In the genomic region with DNA sequence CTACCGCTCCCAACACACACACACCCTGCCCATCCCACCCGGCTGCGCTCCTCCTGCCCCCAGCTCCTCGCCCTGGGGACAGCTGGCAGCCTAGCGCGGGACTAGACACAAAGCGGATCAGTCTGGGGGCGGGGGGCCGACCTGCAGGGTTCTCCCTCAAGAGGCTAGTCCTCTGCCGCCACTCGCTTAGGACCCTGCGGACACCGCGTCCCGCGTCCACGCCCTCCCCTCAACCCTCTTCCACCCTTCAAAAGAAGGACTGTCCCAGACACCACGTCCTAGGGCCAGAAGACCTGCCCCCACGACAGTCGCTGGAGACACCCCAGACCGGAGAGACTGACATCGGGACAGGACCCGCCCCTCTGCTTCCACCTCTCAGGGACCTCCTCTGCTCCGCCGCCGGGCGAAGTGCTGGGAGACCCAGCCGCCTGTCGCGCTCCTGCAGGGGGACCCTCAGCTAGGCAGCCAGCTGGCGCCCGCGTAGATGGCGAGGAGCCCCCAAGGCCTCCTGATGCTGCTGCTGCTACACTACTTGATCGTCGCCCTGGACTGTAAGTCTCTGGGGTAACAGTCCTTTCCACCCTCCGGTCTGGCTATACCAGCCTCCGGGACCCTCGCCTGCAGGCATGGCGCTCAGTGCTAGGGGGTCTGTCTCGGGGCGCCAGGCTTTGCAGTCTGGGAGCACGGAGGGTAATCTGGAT, we compare ENCODE assay signal across 8 mouse cellular contexts. TPM values are rescaled to one million over a fixed set of nuclear protein-coding genes. Genes with fewer than 3 reads are reported as not detected.
DNase-seq lines count a peak whose midpoint lies in the region; ATAC-seq and TF ChIP-seq lines count a peak whose summit lies in the region.

A gene (plus strand): TSS at position 121 of the 701 bp plus-strand sequence.

- H3K4me1 ChIP-seq in forebrain, embryonic 15.5 days = peaks cover 23% of the 10 kb centered on the region
- peaks cover 10% of the 10 kb centered on the region; the same call in 1 of the 2 replicates for H3K4me1 ChIP-seq in heart, postnatal 0 days (ENCODE audit: control insufficient read depth, insufficient read depth)
- no peaks in the 10 kb centered on the region for H3K4me1 ChIP-seq in liver, embryonic 14.5 days (replicated peaks; ENCODE audit: control insufficient read depth in 2 of 2, insufficient read depth in 2 of 2, low read length in 1 of 2)
- peaks cover 2% of the 10 kb centered on the region; the same call in 1 of the 2 replicates for H3K4me1 ChIP-seq in testis, adult 2 months (ENCODE audit: control insufficient read depth, insufficient read depth, low read length)

- H3K9me3 ChIP-seq in forebrain, embryonic 15.5 days = no peaks in the 10 kb centered on the region
- H3K9me3 ChIP-seq in heart, postnatal 0 days (replicated peaks; ENCODE audit: control insufficient read depth, low read length) = peaks cover 2% of the 10 kb centered on the region; the same call in 1 of the 2 replicates
- H3K9me3 ChIP-seq in liver, embryonic 14.5 days (ENCODE audit: control insufficient read depth, low read length) = no peaks in the 10 kb centered on the region

- H3K4me3 ChIP-seq in forebrain, embryonic 15.5 days = peak within 1 kb of the TSS; percentile 71
- peak within 1 kb of the TSS; percentile 77 for H3K4me3 ChIP-seq in heart, postnatal 0 days (ENCODE audit: low read depth, low read length)
- H3K4me3 ChIP-seq in liver, embryonic 14.5 days (ENCODE audit: insufficient read depth in 1 of 2, low read depth in 2 of 2, low read length in 2 of 2) = peak within 1 kb of the TSS; percentile 37 to 50
- peak within 1 kb of the TSS; percentile 65 for H3K4me3 ChIP-seq in testis, adult 2 months (ENCODE audit: control insufficient read depth, low read depth, low read length)

- peak within 1 kb of the TSS; percentile 99 for H3K4me2 ChIP-seq in forebrain, embryonic 15.5 days (replicated peaks)
- H3K4me2 ChIP-seq in heart, postnatal 0 days (ENCODE audit: low read depth, low read length) = peak within 1 kb of the TSS; percentile 100
- H3K4me2 ChIP-seq in liver, embryonic 14.5 days (ENCODE audit: low read depth) = peak within 1 kb of the TSS; percentile 68

- under 1% methylated on average over 43 of the region's 43 CpGs for WGBS in forebrain, embryonic 15.5 days
- under 1% methylated on average over 40 of the region's 43 CpGs for WGBS in heart, postnatal 0 days
- under 1% methylated on average over 42 of the region's 43 CpGs for WGBS in liver, embryonic 14.5 days (ENCODE audit: insufficient replicate concordance)

- TF ChIP-seq POLR2A in testis, adult 2 months (IDR thresholded peaks at IDR 0.05; ENCODE audit: control insufficient read depth, low read depth, low read length) = no peak

- no peak for TF ChIP-seq EP300 in heart, postnatal 0 days (IDR thresholded peaks at IDR 0.05; ENCODE audit: low read depth)
- TF ChIP-seq EP300 in liver, embryonic 14.5 days (IDR thresholded peaks at IDR 0.05; ENCODE audit: low read depth) = no peak

- peak; percentile 53 for DNase-seq in heart, postnatal 0 days (ENCODE audit: low spot score)
- peak; percentile 57 to 80 for DNase-seq in kidney, postnatal 25 days
- DNase-seq in liver, embryonic 14.5 days (ENCODE audit: low read depth in 3 of 3, low spot score in 3 of 3) = no peak
- peak; percentile 85 for DNase-seq in neural tube, embryonic 10.5 days (ENCODE audit: extremely low spot score, low spot score)

- peak; percentile 58 for ATAC-seq in CD4-positive, CD25-positive, alpha-beta regulatory T cell, adult 4 months
- ATAC-seq in cerebellum, adult (ENCODE audit: insufficient number of reproducible peaks, low FRiP score, low TSS enrichment) = peak; percentile 69; the same call in 1 of the 2 replicates
- ATAC-seq in forebrain, embryonic 15.5 days (replicated peaks) = peak; percentile 93
- ATAC-seq in heart, postnatal 0 days (ENCODE audit: insufficient read depth, low read depth) = peak; percentile 86
- ATAC-seq in liver, embryonic 14.5 days (ENCODE audit: insufficient read depth) = peak; percentile 48; the same call in 1 of the 2 replicates

- H3K27ac ChIP-seq in forebrain, embryonic 15.5 days (replicated peaks) = peak within 1 kb of the TSS; percentile 91
- peak within 1 kb of the TSS; percentile 63 for H3K27ac ChIP-seq in heart, postnatal 0 days (ENCODE audit: low read depth)
- H3K27ac ChIP-seq in liver, embryonic 14.5 days = no peak within 1 kb of the TSS
- peak within 1 kb of the TSS; percentile 7 for H3K27ac ChIP-seq in testis, adult 2 months (ENCODE audit: control insufficient read depth, insufficient read depth, low read depth, low read length)

- H3K36me3 ChIP-seq in forebrain, embryonic 15.5 days = no peaks in the 10 kb centered on the region
- 0 out of 2 replicates have a peak, but pooled peaks cover 7% of the 10 kb centered on the region for H3K36me3 ChIP-seq in heart, postnatal 0 days (replicated peaks; ENCODE audit: control insufficient read depth, insufficient read depth, low read length)
- H3K36me3 ChIP-seq in liver, embryonic 14.5 days (replicated peaks; ENCODE audit: control insufficient read depth, insufficient read depth, low read depth) = no peaks in the 10 kb centered on the region
- no peaks in the 10 kb centered on the region for H3K36me3 ChIP-seq in testis, adult 2 months (ENCODE audit: control insufficient read depth, insufficient read depth, low read length)

- H3K9ac ChIP-seq in forebrain, embryonic 15.5 days (replicated peaks) = peak within 1 kb of the TSS; percentile 80
- H3K9ac ChIP-seq in heart, postnatal 0 days (replicated peaks; ENCODE audit: low read depth, low read length) = peak within 1 kb of the TSS; percentile 70
- no peak within 1 kb of the TSS for H3K9ac ChIP-seq in liver, embryonic 14.5 days (replicated peaks)

- no peaks in the 10 kb centered on the region for H3K27me3 ChIP-seq in forebrain, embryonic 15.5 days
- no peaks in the 10 kb centered on the region for H3K27me3 ChIP-seq in heart, postnatal 0 days (ENCODE audit: control insufficient read depth, insufficient read depth, low read length)
- H3K27me3 ChIP-seq in liver, embryonic 14.5 days (ENCODE audit: control insufficient read depth, insufficient read depth, low read length) = peaks cover 25% of the 10 kb centered on the region
- no peaks in the 10 kb centered on the region for H3K27me3 ChIP-seq in testis, adult 2 months (ENCODE audit: control insufficient read depth, insufficient read depth, low read length)

- no peak for TF ChIP-seq CTCF in heart, postnatal 0 days (IDR thresholded peaks at IDR 0.05; ENCODE audit: low read depth)
- TF ChIP-seq CTCF in liver, embryonic 14.5 days (IDR thresholded peaks at IDR 0.05; ENCODE audit: low read depth) = no peak
- no peak for TF ChIP-seq CTCF in testis, adult 2 months (IDR thresholded peaks at IDR 0.05; ENCODE audit: control insufficient read depth, insufficient read depth, insufficient replicate concordance, low read depth, low read length)

RNA-seq across cellular contexts. Expression of the gene that starts here (rescaled TPM):
- under 1 TPM; 0.19 to 0.43 TPM for polyA plus RNA-seq in CD4-positive, CD25-positive, alpha-beta regulatory T cell, adult 4 months (2017; shearing (Covaris generic))
- 16.7 and 18.4 TPM in 2 replicates for polyA plus RNA-seq in forebrain, embryonic 15.5 days (2015; fragmentation: Nextera tagmentation; extraction: Ambion mirVana)
- 20.0 and 28.0 TPM in 2 replicates for total RNA-seq in heart, postnatal 0 days (2014; rRNA removed; ENCODE audit: low replicate concordance)
- 17.4 and 20.1 TPM in 2 replicates for polyA plus RNA-seq in heart, postnatal 0 days (2015; fragmentation: Nextera tagmentation; extraction: Ambion mirVana)
- polyA plus RNA-seq in liver, embryonic 14.5 days (2012; rRNA removed) = 0.62 and 0.87 TPM in 2 replicates
- polyA plus RNA-seq in liver, embryonic 14.5 days (2014; fragmentation: Nextera tagmentation; extraction: Ambion mirVana) = 1.4 and 1.7 TPM in 2 replicates
- polyA plus RNA-seq in testis, adult 2 months (2012; rRNA removed) = 9.6 and 11.9 TPM in 2 replicates

Comparison
In these comparisons a context has a peak if more than half of its experiments do, and no peak if none do; other contexts are left out.
1. Peak in ATAC-seq in CD4-positive, CD25-positive, alpha-beta regulatory T cell, adult 4 months; RNA of the gene not detected or under 1 TPM.
2. DNase-seq: peak in heart, postnatal 0 days (single experiment), kidney, postnatal 25 days (2 of 2) and neural tube, embryonic 10.5 days (single experiment); none in liver, embryonic 14.5 days (0 of 3).
3. Peak in every context shown above with its lines, with median percentiles within 50 percentile points of each other: ATAC-seq, H3K4me2 ChIP-seq and H3K4me3 ChIP-seq.